7 mouse cellular contexts compared by ENCODE assay signal in genomic region chr9:20878041-20878709, GRCm38 (mm10). TPM values are rescaled to one million over a fixed set of nuclear protein-coding genes. Genes with fewer than 3 reads are reported as not detected.
DNase-seq lines count a peak whose midpoint lies in the region; ATAC-seq lines count a peak whose summit lies in the region.

No protein-coding gene starts in this region.

- no peaks in the 10 kb centered on the region for H3K9me3 ChIP-seq in intestine, embryonic 16.5 days (ENCODE audit: control insufficient read depth, low read length)
- H3K9me3 ChIP-seq in midbrain, embryonic 11.5 days (ENCODE audit: control insufficient read depth, low read length) = no peaks in the 10 kb centered on the region

- H3K4me2 ChIP-seq in intestine, embryonic 16.5 days (ENCODE audit: low read depth, low read length) = peak overlapping the region; percentile 83
- peak overlapping the region; percentile 61 for H3K4me2 ChIP-seq in midbrain, embryonic 11.5 days

- under 1% methylated on average over 69 of the region's 69 CpGs for WGBS in intestine, embryonic 16.5 days
- under 1% methylated on average over 69 of the region's 69 CpGs for WGBS in midbrain, embryonic 11.5 days

- peak; percentile 99 for DNase-seq in adrenal gland, adult 8-10 months
- peak; percentile 99 for DNase-seq in embryo, embryonic 9.5 days (ENCODE audit: extremely low spot score)
- DNase-seq in gastrocnemius, postnatal 4 days (ENCODE audit: low spot score in 2 of 2) = peak; percentile 99 to 100
- DNase-seq in left cerebral cortex, postnatal 36 days (ENCODE audit: low spot score in 2 of 2) = peak; percentile 100
- peak; percentile 100 for DNase-seq in midbrain, embryonic 11.5 days (ENCODE audit: low spot score, missing footprints)
- peak; percentile 100 for DNase-seq in skeletal muscle tissue, adult 2 months (ENCODE audit: low read depth, low spot score)

- intact Hi-C loops in left cerebral cortex, postnatal 36 days (cut with DNase I) = no loop called here

- ATAC-seq in intestine, embryonic 16.5 days = peak; percentile 97
- ATAC-seq in midbrain, embryonic 11.5 days (ENCODE audit: low FRiP score) = peak; percentile 95

- peak overlapping the region; percentile 81 for H3K9ac ChIP-seq in intestine, embryonic 16.5 days (ENCODE audit: low read depth, low read length)
- peak overlapping the region; percentile 82 for H3K9ac ChIP-seq in midbrain, embryonic 11.5 days (ENCODE audit: low read length)

- no peaks in the 10 kb centered on the region for H3K36me3 ChIP-seq in intestine, embryonic 16.5 days (ENCODE audit: control insufficient read depth, insufficient read depth, low read length)
- H3K36me3 ChIP-seq in midbrain, embryonic 11.5 days (ENCODE audit: control insufficient read depth, insufficient read depth, low read length) = no peaks in the 10 kb centered on the region

- no peaks in the 10 kb centered on the region; the same call in 1 of the 2 replicates for H3K4me1 ChIP-seq in intestine, embryonic 16.5 days (ENCODE audit: control insufficient read depth, insufficient read depth, low read length)
- peaks cover 5% of the 10 kb centered on the region for H3K4me1 ChIP-seq in midbrain, embryonic 11.5 days (ENCODE audit: control insufficient read depth, insufficient read depth, low read length)

- H3K27me3 ChIP-seq in intestine, embryonic 16.5 days (replicated peaks; ENCODE audit: control insufficient read depth, insufficient read depth, low read length) = no peaks in the 10 kb centered on the region
- no peaks in the 10 kb centered on the region for H3K27me3 ChIP-seq in midbrain, embryonic 11.5 days (ENCODE audit: control insufficient read depth, insufficient read depth, low read length)

- H3K4me3 ChIP-seq in intestine, embryonic 16.5 days (ENCODE audit: low read length) = peak overlapping the region; percentile 55
- peak overlapping the region; percentile 40 for H3K4me3 ChIP-seq in midbrain, embryonic 11.5 days (ENCODE audit: low read depth, low read length)

- peak overlapping the region; percentile 95 for H3K27ac ChIP-seq in intestine, embryonic 16.5 days (ENCODE audit: low read length)
- H3K27ac ChIP-seq in midbrain, embryonic 11.5 days (ENCODE audit: low read depth, low read length) = peak overlapping the region; percentile 79

RNA-seq across cellular contexts. Expression of gene Angptl6, which starts 1.4 kb away (rescaled TPM):
- 1 to 10 TPM; 2.7 to 4.8 (median 3.2) TPM for total RNA-seq in adrenal gland, adult 8-10 months (2022)
- total RNA-seq in gastrocnemius, postnatal 4 days (2021) = 1 to 10 TPM; 3.9 to 4.5 TPM
- 10.7 and 11.2 TPM in 2 replicates for polyA plus RNA-seq in intestine, embryonic 16.5 days (2015; fragmentation: Nextera tagmentation; extraction: Ambion mirVana)
- total RNA-seq in left cerebral cortex, postnatal 36 days (2021) = 10 to 100 TPM; 10.5 to 11.8 TPM
- polyA plus RNA-seq in midbrain, embryonic 11.5 days (2014; fragmentation: Nextera tagmentation; extraction: Ambion mirVana) = 5.0 and 6.1 TPM in 2 replicates

RNA-seq across cellular contexts. Expression of gene A230050P20Rik, which starts 9.7 kb away (rescaled TPM):
- total RNA-seq in adrenal gland, adult 8-10 months (2022) = 10 to 100 TPM; 17.8 to 48.3 (median 32.4) TPM
- total RNA-seq in gastrocnemius, postnatal 4 days (2021) = 1 to 10 TPM; 8.2 to 9.7 TPM
- polyA plus RNA-seq in intestine, embryonic 16.5 days (2015; fragmentation: Nextera tagmentation; extraction: Ambion mirVana) = 16.2 and 18.3 TPM in 2 replicates
- total RNA-seq in left cerebral cortex, postnatal 36 days (2021) = 10 to 100 TPM; 65.7 to 90.2 TPM
- polyA plus RNA-seq in midbrain, embryonic 11.5 days (2014; fragmentation: Nextera tagmentation; extraction: Ambion mirVana) = 0.45 and 0.66 TPM in 2 replicates

RNA-seq across cellular contexts. Expression of gene Ppan, which starts 9.8 kb away (rescaled TPM):
- total RNA-seq in adrenal gland, adult 8-10 months (2022) = 10 to 100 TPM; 27.8 to 43.1 (median 35.8) TPM
- total RNA-seq in gastrocnemius, postnatal 4 days (2021) = 10 to 100 TPM; 25.0 to 28.7 TPM
- 79.5 and 97.6 TPM in 2 replicates for polyA plus RNA-seq in intestine, embryonic 16.5 days (2015; fragmentation: Nextera tagmentation; extraction: Ambion mirVana)
- total RNA-seq in left cerebral cortex, postnatal 36 days (2021) = 10 to 100 TPM; 18.6 to 23.9 TPM
- polyA plus RNA-seq in midbrain, embryonic 11.5 days (2014; fragmentation: Nextera tagmentation; extraction: Ambion mirVana) = 52.3 and 57.1 TPM in 2 replicates

RNA-seq across cellular contexts. Expression of gene Eif3g, which starts 20.2 kb away (rescaled TPM):
- total RNA-seq in adrenal gland, adult 8-10 months (2022) = 100 to 1,000 TPM; 152 to 182 (median 170) TPM
- 100 to 1,000 TPM; 146 to 158 TPM for total RNA-seq in gastrocnemius, postnatal 4 days (2021)
- polyA plus RNA-seq in intestine, embryonic 16.5 days (2015; fragmentation: Nextera tagmentation; extraction: Ambion mirVana) = 261 and 297 TPM in 2 replicates
- 100 to 1,000 TPM; 120 to 124 TPM for total RNA-seq in left cerebral cortex, postnatal 36 days (2021)
- polyA plus RNA-seq in midbrain, embryonic 11.5 days (2014; fragmentation: Nextera tagmentation; extraction: Ambion mirVana) = 348 and 354 TPM in 2 replicates

RNA-seq across cellular contexts. Expression of gene Rdh8, which starts 59.9 kb away (rescaled TPM):
- not detected for total RNA-seq in adrenal gland, adult 8-10 months (2022)
- total RNA-seq in gastrocnemius, postnatal 4 days (2021) = not detected
- polyA plus RNA-seq in intestine, embryonic 16.5 days (2015; fragmentation: Nextera tagmentation; extraction: Ambion mirVana) = not detected in 2 replicates
- total RNA-seq in left cerebral cortex, postnatal 36 days (2021) = not detected
- polyA plus RNA-seq in midbrain, embryonic 11.5 days (2014; fragmentation: Nextera tagmentation; extraction: Ambion mirVana) = not detected in 2 replicates

Comparison
In these comparisons a context has a peak if more than half of its experiments do, and no peak if none do; other contexts are left out.
1. Peak in every context shown above with its lines: DNase-seq, ATAC-seq, H3K4me3 ChIP-seq and H3K27ac ChIP-seq.